Mouse (Mus musculus) embryonic facial prominence, embryonic 14.5 days (tissue): ENCODE results near the gene Pes1. TPM values are rescaled to one million over a fixed set of nuclear protein-coding genes. Genes with fewer than 3 reads are reported as not detected.
A peak's percentile ranks its signal among the peaks of the same experiment; 100 is the strongest.

Experiments used
- ATAC-seq: fragments of 200-750 bp; cut with Nextera tagmentation; 2 replicates; pipeline ENCODE4 v1.8.0; 2017; ENCODE audit warnings: low read depth, moderate number of reproducible peaks, moderate TSS enrichment
- DNase-seq: peaks from one replicate; pipeline ENCODE4 v3.0.0-alpha.2; 2015; ENCODE audit warnings: low spot score
- H3K27ac ChIP-seq: fragments of 300-500 bp; sonication (generic); replicated peaks from 2 replicates; pipeline ENCODE4 v1.5.1; 2014; ENCODE audit warnings: low read depth, mild to moderate bottlenecking, low read length, moderate library complexity
- H3K27me3 ChIP-seq: fragments of 300-500 bp; sonication (generic); replicated peaks from 2 replicates; pipeline ENCODE4 v1.6.1; 2014; ENCODE audit warnings: low read length; ENCODE audit not compliant: control insufficient read depth, insufficient read depth
- H3K36me3 ChIP-seq: fragments of 300-500 bp; sonication (generic); 2 replicates; pipeline ENCODE4 v1.6.1; 2014; ENCODE audit warnings: low read length, mixed read lengths; ENCODE audit not compliant: control insufficient read depth, insufficient read depth
- H3K4me1 ChIP-seq: fragments of 300-500 bp; sonication (generic); 2 replicates; pipeline ENCODE4 v1.6.1; 2014; ENCODE audit warnings: antibody characterized with exemption, low read length; ENCODE audit not compliant: control insufficient read depth, insufficient read depth
- H3K4me2 ChIP-seq: fragments of 300-500 bp; sonication (generic); 2 replicates; pipeline ENCODE4 v1.6.1; 2014; ENCODE audit warnings: low read depth, mild to moderate bottlenecking, low read length, moderate library complexity, mixed read lengths
- H3K4me3 ChIP-seq: fragments of 300-500 bp; sonication (generic); 2 replicates; pipeline ENCODE4 v1.5.1; 2014; ENCODE audit warnings: low read depth, mild to moderate bottlenecking, low read length
- H3K9ac ChIP-seq: fragments of 300-500 bp; sonication (generic); 2 replicates; pipeline ENCODE4 v1.6.1; 2014; ENCODE audit warnings: low read depth, mild to moderate bottlenecking, low read length, moderate library complexity, mixed read lengths
- H3K9me3 ChIP-seq: fragments of 300-500 bp; sonication (generic); 2 replicates; pipeline ENCODE4 v1.6.1; 2016; ENCODE audit warnings: low read length; ENCODE audit not compliant: control insufficient read depth
- WGBS: fragments of 180-500 bp; shearing (Covaris S2); extraction: QIAGEN DNeasy Blood & Tissue Kit; methylation state at CpG from one replicate; pipeline ENCODE4 v1.1.7; 2014; 5-methylcytosine and 5-hydroxymethylcytosine counted together
- polyA plus RNA-seq: library from polyadenylated mRNA; unstranded; fragments of >200 nt; fragmentation: Nextera tagmentation; extraction: Ambion mirVana; gene quantifications from 2 replicates; pipeline ENCODE4 v1.2.1, GENCODE M21; 2014

The Pes1 gene
- polyA plus RNA-seq, 1 experiment from 2014 or later: 59.7 TPM

DNA sequence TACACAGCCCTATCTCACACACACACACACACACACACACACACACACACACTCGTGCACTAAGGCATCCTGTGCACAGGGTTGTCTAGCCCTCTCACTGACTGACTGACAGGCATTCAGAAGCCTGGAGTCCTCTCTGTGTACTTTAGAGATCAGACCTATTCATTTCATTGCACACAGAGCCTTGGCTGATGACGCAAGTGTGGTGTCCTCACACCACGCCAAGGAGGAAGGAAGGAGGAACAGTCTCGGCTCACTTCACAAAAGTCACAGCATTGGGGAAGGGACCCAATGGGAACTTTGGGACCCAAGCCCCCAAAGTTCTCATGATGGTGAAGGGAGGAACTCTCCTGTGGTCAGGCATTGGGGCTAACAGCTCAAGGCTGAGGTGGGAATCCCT lies 33.8 kb upstream of the Pes1 start:
- Histone ChIP-seq H3K36me3 (no peaks in the 10 kb centered on the region), H3K4me3 (no peak overlapping the region), H3K4me2 (no peak overlapping the region), H3K27ac (no peak overlapping the region), H3K9ac (no peak overlapping the region), H3K4me1 (peaks cover 12% of the 10 kb centered on the region), H3K27me3 (no peaks in the 10 kb centered on the region), H3K9me3 (no peaks in the 10 kb centered on the region)
- DNase-seq (no peak), ATAC-seq (no peak)
- 76% methylated on average over 4 of the region's 4 CpGs for WGBS

DNA sequence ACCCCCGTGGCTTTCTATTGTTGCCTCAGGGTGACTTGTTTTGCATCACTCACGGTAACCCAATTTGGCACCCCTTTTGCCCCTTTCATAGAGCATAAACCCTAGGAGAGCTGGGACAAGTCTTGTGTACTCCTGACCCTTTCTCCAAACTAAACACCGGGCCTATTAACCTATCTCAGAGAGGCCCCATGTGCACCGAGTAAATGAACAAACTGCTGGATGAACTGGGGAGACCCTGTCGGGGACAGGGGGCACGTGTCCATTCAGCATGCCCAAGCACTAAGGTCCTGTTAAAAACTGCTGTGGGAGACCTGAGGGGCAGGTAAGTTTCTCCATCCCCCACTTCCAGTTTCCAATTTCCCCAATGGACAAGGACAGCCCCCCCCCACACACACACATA lies 32.8 kb upstream of the Pes1 start:
- WGBS: 34% methylated on average over 6 of the region's 6 CpGs

GRCm38 (mm10) chr11:3931511-3932211 lies 32.1 kb upstream of the Pes1 start, which contains the start of gene Tcn2:
Gene Tcn2, minus strand, starts transcription at chr11:3932159.
- Histone ChIP-seq H3K36me3 (no peaks in the 10 kb centered on the region), H3K4me1 (peaks cover 12% of the 10 kb centered on the region), H3K4me2 (peak within 1 kb of the TSS; percentile 66), H3K9me3 (no peaks in the 10 kb centered on the region), H3K9ac (peak within 1 kb of the TSS; percentile 62), H3K27ac (0 out of 2 replicates have a peak within 1 kb of the TSS, but pooled peaks have one; percentile 21), H3K27me3 (no peaks in the 10 kb centered on the region), H3K4me3 (peak within 1 kb of the TSS; percentile 53)
- DNase-seq (peak; percentile 93), ATAC-seq (peak; percentile 82)
- WGBS: 0% methylated on average over 14 of the region's 26 CpGs

More for the DNA sequence above, 32.8 kb upstream of the Pes1 start:
- peak overlapping the region; percentile 62 for H3K9ac ChIP-seq
- H3K4me3 ChIP-seq: peak overlapping the region; percentile 53
- H3K4me2 ChIP-seq: peak overlapping the region; percentile 66
- H3K9me3 ChIP-seq: no peaks in the 10 kb centered on the region
- H3K27ac ChIP-seq: no peak overlapping the region
- ATAC-seq (no peak), DNase-seq (no peak)
- peaks cover 12% of the 10 kb centered on the region for H3K4me1 ChIP-seq
- no peaks in the 10 kb centered on the region for H3K27me3 ChIP-seq
- no peaks in the 10 kb centered on the region for H3K36me3 ChIP-seq

DNA sequence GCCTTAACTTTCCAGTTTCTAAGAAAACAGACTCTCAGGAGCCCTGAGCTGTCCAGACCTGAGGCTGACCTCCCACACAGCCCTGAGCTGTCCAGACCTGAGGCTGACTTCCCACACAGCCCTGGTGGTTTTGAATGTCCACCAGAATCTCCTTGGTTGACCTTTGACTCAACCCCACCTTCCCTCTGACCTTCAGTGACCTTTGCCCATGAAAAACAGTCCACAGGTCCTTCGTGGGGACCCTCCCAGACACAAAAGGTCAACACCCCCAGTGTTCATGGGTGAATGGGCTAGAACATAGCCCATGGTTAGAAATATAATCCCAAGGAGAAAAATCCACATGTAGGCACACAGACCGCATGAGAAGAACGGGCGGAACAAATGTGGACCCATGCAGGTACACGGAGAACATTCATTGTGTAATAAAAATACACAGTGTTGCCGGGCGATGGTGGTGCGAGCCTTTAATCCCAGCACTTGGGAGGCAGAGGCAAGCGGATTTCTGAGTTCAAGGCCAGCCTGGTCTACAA lies 30.0 kb upstream of the Pes1 start:
- Histone ChIP-seq H3K27ac (no peak overlapping the region), H3K36me3 (no peaks in the 10 kb centered on the region), H3K9ac (no peak overlapping the region), H3K27me3 (no peaks in the 10 kb centered on the region), H3K9me3 (no peaks in the 10 kb centered on the region), H3K4me1 (peaks cover 12% of the 10 kb centered on the region), H3K4me2 (no peak overlapping the region), H3K4me3 (no peak overlapping the region)
- DNase-seq (no peak), ATAC-seq (no peak)
- 86% methylated on average over 9 of the region's 9 CpGs for WGBS

GRCm38 (mm10) chr11:3935135-3935534 lies 28.6 kb upstream of the Pes1 start:
- Histone ChIP-seq H3K4me2 (no peak overlapping the region), H3K9ac (no peak overlapping the region), H3K36me3 (no peaks in the 10 kb centered on the region), H3K4me3 (no peak overlapping the region), H3K27ac (no peak overlapping the region), H3K4me1 (peaks cover 12% of the 10 kb centered on the region), H3K27me3 (no peaks in the 10 kb centered on the region), H3K9me3 (no peaks in the 10 kb centered on the region)
- 61% methylated on average over 4 of the region's 4 CpGs for WGBS
- DNase-seq (no peak), ATAC-seq (no peak)

DNA sequence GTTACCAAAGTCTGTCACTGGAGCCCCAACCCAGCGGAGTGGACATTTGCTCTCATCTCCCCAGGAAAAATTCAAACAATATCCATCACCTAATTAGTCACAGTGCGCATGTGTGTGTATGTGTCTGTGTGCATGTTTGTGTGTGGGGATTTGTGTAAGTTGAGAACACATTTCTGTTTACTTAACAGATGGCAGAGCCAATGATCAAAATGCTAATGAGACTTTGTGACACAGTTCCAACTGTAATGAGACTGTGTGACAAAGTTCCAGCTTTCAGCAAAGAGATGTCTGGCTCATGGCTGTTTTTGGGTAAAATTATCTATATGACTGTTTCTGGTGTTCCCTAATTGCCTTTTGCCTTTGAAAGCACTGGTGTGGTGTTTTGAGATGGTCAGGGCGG lies 27.5 kb upstream of the Pes1 start:
- Histone ChIP-seq H3K4me2 (no peak overlapping the region), H3K36me3 (no peaks in the 10 kb centered on the region), H3K4me3 (no peak overlapping the region), H3K9ac (no peak overlapping the region), H3K4me1 (peaks cover 5% of the 10 kb centered on the region; the same call in 1 of the 2 replicates), H3K27ac (no peak overlapping the region), H3K9me3 (no peaks in the 10 kb centered on the region), H3K27me3 (no peaks in the 10 kb centered on the region)
- 80% methylated on average over 3 of the region's 3 CpGs for WGBS
- no peak for ATAC-seq
- no peak for DNase-seq

GRCm38 (mm10) chr11:3937321-3937874 lies 26.4 kb upstream of the Pes1 start:
- 0 out of 2 replicates have a peak, but pooled peaks cover under 1% of the 10 kb centered on the region for H3K4me1 ChIP-seq
- no peaks in the 10 kb centered on the region for H3K27me3 ChIP-seq
- no peak for ATAC-seq
- H3K36me3 ChIP-seq: no peaks in the 10 kb centered on the region
- H3K27ac ChIP-seq: no peak overlapping the region
- H3K9ac ChIP-seq: no peak overlapping the region
- WGBS: 73% methylated on average over 13 of the region's 13 CpGs
- no peaks in the 10 kb centered on the region for H3K9me3 ChIP-seq
- no peak overlapping the region for H3K4me2 ChIP-seq
- no peak for DNase-seq
- H3K4me3 ChIP-seq: no peak overlapping the region

GRCm38 (mm10) chr11:3941371-3941770 lies 22.4 kb upstream of the Pes1 start:
- Histone ChIP-seq H3K9ac (no peak overlapping the region), H3K27ac (no peak overlapping the region), H3K36me3 (no peaks in the 10 kb centered on the region), H3K27me3 (no peaks in the 10 kb centered on the region), H3K4me3 (no peak overlapping the region), H3K4me2 (no peak overlapping the region), H3K4me1 (no peaks in the 10 kb centered on the region), H3K9me3 (no peaks in the 10 kb centered on the region)
- 82% methylated on average over 7 of the region's 7 CpGs for WGBS
- ATAC-seq (no peak), DNase-seq (no peak)
